Mouse (Mus musculus) hindbrain, embryonic 13.5 days (tissue): ENCODE measurements around the gene Gm21970. TPM values are rescaled to one million over a fixed set of nuclear protein-coding genes. Genes with fewer than 3 reads are reported as not detected.

Experiments used
- ATAC-seq: fragments of 200-750 bp; cut with Nextera tagmentation; 2 replicates; pipeline ENCODE4 v1.8.0; 2017; ENCODE audit warnings: moderate TSS enrichment; ENCODE audit not compliant: low FRiP score
- H3K27ac ChIP-seq: fragments of 300-500 bp; sonication (generic); 2 replicates; pipeline ENCODE4 v1.5.1; 2015; ENCODE audit warnings: inconsistent platforms, mild to moderate bottlenecking, moderate library complexity
- H3K27me3 ChIP-seq: fragments of 300-500 bp; sonication (generic); 2 replicates; pipeline ENCODE4 v1.6.1; 2015; ENCODE audit warnings: mild to moderate bottlenecking, inconsistent platforms
- H3K36me3 ChIP-seq: fragments of 300-500 bp; sonication (generic); 2 replicates; pipeline ENCODE4 v1.6.1; 2015; ENCODE audit warnings: mild to moderate bottlenecking, inconsistent platforms
- H3K4me1 ChIP-seq: fragments of 300-500 bp; sonication (generic); replicated peaks from 2 replicates; pipeline ENCODE4 v1.6.1; 2015; ENCODE audit warnings: inconsistent platforms
- H3K4me2 ChIP-seq: fragments of 300-500 bp; sonication (generic); 2 replicates; pipeline ENCODE4 v1.6.1; 2015; ENCODE audit warnings: inconsistent platforms, mild to moderate bottlenecking, moderate library complexity
- H3K4me3 ChIP-seq: fragments of 300-500 bp; sonication (generic); 2 replicates; pipeline ENCODE4 v1.5.1; 2015; ENCODE audit warnings: mild to moderate bottlenecking, inconsistent platforms
- H3K9ac ChIP-seq: fragments of 300-500 bp; sonication (generic); 2 replicates; pipeline ENCODE4 v1.6.1; 2015; ENCODE audit warnings: mild to moderate bottlenecking, inconsistent platforms
- H3K9me3 ChIP-seq: fragments of 300-500 bp; sonication (generic); 2 replicates; pipeline ENCODE4 v1.6.1; 2016; ENCODE audit warnings: inconsistent platforms
- WGBS: fragments of 180-500 bp; shearing (Covaris S2); methylation state at CpG from one replicate; pipeline ENCODE4 v1.1.7; 2015; 5-methylcytosine and 5-hydroxymethylcytosine counted together
- polyA plus RNA-seq: library from polyadenylated mRNA; unstranded; fragments of >200 nt; fragmentation: Nextera tagmentation; extraction: Ambion mirVana; gene quantifications from 2 replicates; pipeline ENCODE4 v1.2.1, GENCODE M21; 2015

The Gm21970 gene
- polyA plus RNA-seq, 1 experiment from 2014 or later: not detected

DNA sequence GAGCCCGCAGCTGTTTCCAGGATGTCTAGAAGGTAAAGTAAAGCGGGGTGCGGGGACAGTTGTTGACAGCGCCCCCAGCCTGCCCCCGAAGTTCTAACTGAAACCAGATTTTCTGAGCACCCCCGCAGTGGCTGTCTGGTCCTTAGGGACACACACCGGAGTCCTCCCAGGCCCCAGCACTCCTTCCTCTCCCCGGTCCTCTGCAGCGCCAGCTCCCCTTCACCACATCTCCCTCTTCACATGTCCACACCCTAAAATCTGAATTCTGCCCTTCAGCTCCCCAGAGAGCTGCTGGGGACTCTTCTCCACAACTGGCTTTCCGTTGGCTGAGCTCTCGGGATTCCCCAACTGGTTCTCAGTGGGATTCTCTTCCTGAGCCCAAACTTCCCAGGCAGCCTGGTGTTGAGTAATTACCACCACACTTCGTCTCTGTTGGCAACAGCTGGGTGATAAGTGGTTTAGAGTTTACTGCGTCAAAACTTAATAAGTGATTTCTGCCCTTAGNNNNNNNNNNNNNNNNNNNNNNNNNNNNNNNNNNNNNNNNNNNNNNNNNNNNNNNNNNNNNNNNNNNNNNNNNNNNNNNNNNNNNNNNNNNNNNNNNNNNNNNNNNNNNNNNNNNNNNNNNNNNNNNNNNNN, 15.2 kb downstream of the Gm21970 start:
- under 1% methylated on average over 13 of the region's 13 CpGs for WGBS
- Histone ChIP-seq H3K9ac (peak overlapping the region; percentile 85), H3K27ac (0 out of 2 replicates have a peak overlapping the region, but pooled peaks have one; percentile 48), H3K4me2 (peak overlapping the region; percentile 95), H3K4me3 (peak overlapping the region; percentile 60), H3K36me3 (peaks cover 14% of the 10 kb centered on the region), H3K4me1 (peaks cover 17% of the 10 kb centered on the region), H3K27me3 (peaks cover 29% of the 10 kb centered on the region), H3K9me3 (no peaks in the 10 kb centered on the region)
- peak; percentile 68 for ATAC-seq

DNA sequence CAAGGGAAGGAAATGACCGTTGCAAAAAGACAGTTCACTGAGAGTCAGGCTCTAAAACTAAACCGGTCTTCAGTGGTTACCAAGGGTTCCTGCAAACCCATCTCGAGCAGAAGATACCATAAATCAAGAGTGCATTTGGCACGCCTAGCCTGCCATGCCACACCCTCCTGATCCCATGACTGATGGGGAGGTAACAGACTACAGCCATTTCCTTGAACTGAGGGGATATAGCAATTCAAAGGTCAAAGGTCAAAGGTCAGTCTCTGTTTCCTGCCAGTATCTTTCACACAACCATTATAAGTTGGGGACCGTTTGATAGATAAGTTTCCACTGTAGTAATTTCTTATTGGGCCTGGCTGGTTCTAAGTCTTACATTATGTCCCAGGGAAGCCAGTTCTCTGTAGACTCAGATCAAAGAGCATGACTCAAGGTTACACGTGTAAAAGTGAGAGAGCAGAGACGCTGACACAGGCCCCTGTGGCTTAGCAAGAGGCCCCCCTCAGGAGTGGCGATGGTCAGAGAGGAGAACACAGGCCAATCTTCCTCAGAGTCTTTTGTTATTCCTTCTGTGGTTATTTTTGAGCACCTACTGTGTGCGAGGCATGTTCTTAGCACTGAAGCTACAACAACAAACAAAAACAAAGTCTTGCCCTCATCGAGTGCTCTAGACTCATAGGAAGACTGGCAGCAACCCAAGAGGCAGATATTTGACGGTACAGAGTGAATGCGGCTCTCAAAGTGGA, 21.8 kb downstream of the Gm21970 start:
- H3K9ac ChIP-seq: no peak overlapping the region
- no peak overlapping the region for H3K4me3 ChIP-seq
- ATAC-seq: no peak
- no peaks in the 10 kb centered on the region for H3K9me3 ChIP-seq
- H3K36me3 ChIP-seq: no peaks in the 10 kb centered on the region
- H3K4me1 ChIP-seq: no peaks in the 10 kb centered on the region
- WGBS: 70% methylated on average over 12 of the region's 12 CpGs
- H3K27ac ChIP-seq: no peak overlapping the region
- H3K27me3 ChIP-seq: no peaks in the 10 kb centered on the region
- no peak overlapping the region for H3K4me2 ChIP-seq

DNA sequence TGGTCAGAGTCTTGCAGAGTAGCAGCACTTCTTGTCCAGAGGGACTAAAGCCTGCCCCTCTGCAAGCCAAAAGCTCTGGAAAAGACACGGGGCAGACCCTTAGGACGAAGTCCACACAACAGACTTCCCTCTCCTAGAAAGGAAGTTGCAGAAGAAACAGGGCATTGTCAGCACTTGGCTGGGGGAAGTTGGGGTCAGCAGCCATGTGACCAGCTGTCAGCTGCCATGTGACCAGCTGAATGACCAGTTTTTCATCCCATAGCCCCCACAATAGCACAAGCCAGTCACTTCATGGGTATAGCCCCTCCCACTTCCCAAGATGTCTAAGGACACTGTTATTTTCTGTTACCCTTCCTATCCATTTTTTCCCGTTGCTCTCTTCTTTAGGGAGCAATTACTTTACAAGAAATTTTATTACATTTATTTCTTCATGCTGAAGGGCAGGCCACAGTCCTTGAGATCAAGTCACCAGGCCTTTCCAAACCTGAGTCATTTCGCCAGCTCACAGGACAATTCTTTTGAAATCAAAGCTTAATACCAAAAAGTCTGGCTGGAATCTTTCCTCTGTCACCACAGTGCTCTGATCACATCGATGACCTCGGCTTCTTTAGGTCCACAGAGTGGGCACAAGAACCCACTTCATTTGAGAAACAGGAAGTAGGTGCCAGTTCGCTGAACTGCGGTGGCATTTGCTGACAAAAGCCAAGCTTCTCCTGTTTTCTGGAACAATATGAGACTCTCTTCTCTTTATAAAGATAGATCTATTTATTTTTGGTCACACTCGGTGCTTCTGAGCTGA, 24.1 kb downstream of the Gm21970 start:
- no peak for ATAC-seq
- WGBS: 84% methylated on average over 9 of the region's 9 CpGs

DNA sequence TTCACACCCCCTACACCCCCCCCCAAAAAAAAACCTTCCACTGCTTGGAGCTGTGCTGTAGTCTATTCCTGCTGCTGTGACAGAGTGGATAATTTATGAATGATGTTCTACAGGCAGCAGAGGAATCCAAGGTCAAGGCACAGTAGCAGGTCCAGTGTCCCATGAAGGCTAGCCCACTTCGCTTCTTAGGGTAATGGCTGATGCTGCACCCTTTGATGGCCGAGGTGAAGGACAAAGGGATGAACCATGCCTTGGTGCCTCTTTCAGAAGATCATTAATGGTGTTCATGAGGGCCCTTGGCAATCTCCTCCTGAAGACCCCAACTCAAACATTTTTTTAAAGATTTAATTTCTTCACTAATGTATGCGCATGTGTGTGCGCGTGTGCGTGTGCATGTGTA, 24.8 kb downstream of the Gm21970 start:
- H3K27me3 ChIP-seq: no peaks in the 10 kb centered on the region
- no peak for ATAC-seq
- no peak overlapping the region for H3K27ac ChIP-seq
- no peak overlapping the region for H3K4me3 ChIP-seq
- no peaks in the 10 kb centered on the region for H3K4me1 ChIP-seq
- no peak overlapping the region for H3K9ac ChIP-seq
- no peak overlapping the region for H3K4me2 ChIP-seq
- WGBS: 93% methylated on average over 6 of the region's 6 CpGs
- no peaks in the 10 kb centered on the region for H3K9me3 ChIP-seq
- no peaks in the 10 kb centered on the region; the same call in 1 of the 2 replicates for H3K36me3 ChIP-seq

More for the DNA sequence above, 24.1 kb downstream of the Gm21970 start:
- no peak overlapping the region for H3K9ac ChIP-seq
- H3K4me3 ChIP-seq: no peak overlapping the region
- H3K4me1 ChIP-seq: no peaks in the 10 kb centered on the region
- no peak overlapping the region for H3K27ac ChIP-seq
- H3K4me2 ChIP-seq: no peak overlapping the region
- H3K27me3 ChIP-seq: no peaks in the 10 kb centered on the region
- no peaks in the 10 kb centered on the region for H3K9me3 ChIP-seq
- H3K36me3 ChIP-seq: no peaks in the 10 kb centered on the region; the same call in 1 of the 2 replicates

DNA sequence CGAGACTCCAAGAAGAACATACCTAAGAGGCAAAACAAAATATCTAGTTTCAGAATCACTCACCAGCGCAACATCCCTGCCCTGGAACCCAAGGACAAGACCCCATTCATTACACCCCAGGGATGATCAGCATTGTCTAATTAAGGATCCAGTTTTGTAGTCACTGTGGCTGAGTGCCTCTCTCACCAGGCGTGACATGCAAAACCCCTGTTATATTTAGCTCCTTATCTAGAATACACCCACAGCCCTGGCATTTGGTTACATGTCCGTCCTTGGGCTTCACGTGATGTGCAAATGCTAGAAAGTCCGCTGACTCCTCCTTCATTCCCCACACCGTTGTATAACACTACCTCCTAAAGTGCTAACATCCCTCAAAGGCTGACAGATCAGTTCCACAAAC, 25.4 kb downstream of the Gm21970 start:
- Histone ChIP-seq H3K27ac (no peak overlapping the region), H3K4me3 (no peak overlapping the region), H3K9me3 (no peaks in the 10 kb centered on the region), H3K4me1 (no peaks in the 10 kb centered on the region), H3K27me3 (no peaks in the 10 kb centered on the region), H3K4me2 (no peak overlapping the region), H3K9ac (no peak overlapping the region), H3K36me3 (no peaks in the 10 kb centered on the region; the same call in 1 of the 2 replicates)
- 79% methylated on average over 7 of the region's 7 CpGs for whole genome bisulfite sequencing
- no peak for ATAC-seq

DNA sequence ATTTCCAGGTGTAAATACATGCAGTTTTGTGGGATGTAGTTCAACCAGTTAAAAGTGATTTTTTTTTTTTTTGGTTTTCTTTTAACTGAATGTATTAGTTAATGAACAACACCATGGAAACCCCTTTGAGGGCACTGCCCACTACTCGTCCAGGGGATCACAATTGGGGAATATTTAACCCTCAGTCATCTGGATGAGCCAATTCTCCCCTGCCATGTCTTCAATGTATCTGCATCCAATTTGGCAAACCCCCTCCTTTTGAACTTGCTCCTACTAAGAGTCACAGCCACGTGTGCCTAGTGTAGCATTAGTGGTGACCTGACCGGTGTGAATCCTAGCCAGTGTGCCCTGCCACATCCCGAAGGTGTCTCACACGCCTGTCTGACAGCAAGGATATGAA, 27.0 kb downstream of the Gm21970 start:
- no peak for ATAC-seq
- WGBS: 76% methylated on average over 5 of the region's 5 CpGs

DNA sequence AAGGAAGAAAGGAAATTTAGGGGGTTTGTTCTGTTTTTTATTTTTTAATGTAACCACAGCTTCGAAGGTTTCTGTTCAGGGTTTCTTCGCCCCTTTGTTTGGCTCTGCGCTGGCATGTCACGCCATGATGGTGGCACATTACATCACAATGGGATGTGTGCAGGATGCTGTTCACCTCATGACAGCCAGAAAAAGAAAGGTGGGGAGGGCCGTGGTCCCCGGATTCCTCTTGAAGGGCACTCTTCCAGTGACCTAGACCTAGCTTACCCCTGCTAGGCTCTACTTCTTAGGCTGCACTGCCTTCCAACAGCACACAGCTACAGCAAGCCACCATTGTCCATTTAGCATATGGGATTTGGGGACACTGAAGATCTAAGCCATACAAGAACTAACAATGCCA, 34.3 kb downstream of the Gm21970 start:
- H3K4me3 ChIP-seq: no peak overlapping the region
- 0 out of 2 replicates have a peak, but pooled peaks cover 3% of the 10 kb centered on the region for H3K36me3 ChIP-seq
- WGBS: 87% methylated on average over 6 of the region's 6 CpGs
- no peak overlapping the region for H3K27ac ChIP-seq
- no peaks in the 10 kb centered on the region for H3K4me1 ChIP-seq
- ATAC-seq: no peak
- no peaks in the 10 kb centered on the region for H3K9me3 ChIP-seq
- no peak overlapping the region for H3K9ac ChIP-seq
- no peak overlapping the region for H3K4me2 ChIP-seq
- H3K27me3 ChIP-seq: no peaks in the 10 kb centered on the region

More for the DNA sequence above, 27.0 kb downstream of the Gm21970 start:
- Histone ChIP-seq H3K36me3 (no peaks in the 10 kb centered on the region; the same call in 1 of the 2 replicates), H3K9ac (no peak overlapping the region), H3K4me1 (no peaks in the 10 kb centered on the region), H3K4me3 (no peak overlapping the region), H3K27ac (no peak overlapping the region), H3K4me2 (no peak overlapping the region), H3K27me3 (no peaks in the 10 kb centered on the region), H3K9me3 (no peaks in the 10 kb centered on the region)

DNA sequence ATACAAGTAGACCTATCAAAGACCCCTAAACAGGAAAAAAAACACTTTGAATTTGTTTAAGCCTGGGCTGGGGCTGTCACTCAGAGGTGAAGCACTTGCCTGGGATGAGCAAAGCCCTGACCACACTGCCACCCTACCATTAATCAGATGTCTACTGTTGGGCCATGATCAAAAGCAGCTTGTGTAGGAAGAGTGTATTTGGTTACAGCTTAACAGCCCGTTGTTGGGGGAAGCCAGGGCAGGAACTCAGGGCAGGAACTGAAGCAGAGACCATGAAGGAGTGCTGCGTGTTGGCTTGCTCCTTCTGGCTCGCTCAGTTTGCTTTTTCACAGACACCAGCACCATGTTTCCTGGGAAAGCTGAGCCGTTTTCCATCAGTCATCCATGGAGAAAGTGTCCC, 35.1 kb downstream of the Gm21970 start:
- H3K36me3 ChIP-seq: 0 out of 2 replicates have a peak, but pooled peaks cover 3% of the 10 kb centered on the region
- ATAC-seq: no peak
- no peak overlapping the region for H3K9ac ChIP-seq
- no peaks in the 10 kb centered on the region for H3K27me3 ChIP-seq
- no peak overlapping the region for H3K27ac ChIP-seq
- no peaks in the 10 kb centered on the region for H3K9me3 ChIP-seq
- H3K4me2 ChIP-seq: no peak overlapping the region
- no peaks in the 10 kb centered on the region for H3K4me1 ChIP-seq
- no peak overlapping the region for H3K4me3 ChIP-seq
- WGBS: 86% methylated on average over 4 of the region's 4 CpGs

DNA sequence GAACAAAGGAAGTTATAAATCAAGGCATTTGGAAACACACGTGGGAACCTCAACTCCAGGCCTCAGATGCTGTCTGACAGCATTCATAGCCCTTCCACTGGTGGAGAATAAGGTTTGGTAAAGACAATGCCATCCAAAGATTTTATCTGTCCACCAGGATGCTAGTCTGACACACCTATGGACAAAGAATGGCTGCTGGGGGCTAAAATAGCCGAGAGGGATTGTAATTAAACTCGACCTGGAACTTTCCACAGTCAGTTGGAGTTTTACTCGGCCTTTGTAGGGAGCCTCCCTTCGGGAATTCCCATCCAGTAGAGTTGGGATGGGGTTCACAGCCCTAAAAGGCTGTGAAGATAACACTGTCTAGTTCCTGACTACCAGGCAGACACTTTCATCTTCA, 35.9 kb downstream of the Gm21970 start:
- no peaks in the 10 kb centered on the region for H3K4me1 ChIP-seq
- WGBS: 81% methylated on average over 5 of the region's 5 CpGs
- no peaks in the 10 kb centered on the region for H3K9me3 ChIP-seq
- H3K4me2 ChIP-seq: no peak overlapping the region
- no peak overlapping the region for H3K4me3 ChIP-seq
- 0 out of 2 replicates have a peak, but pooled peaks cover 3% of the 10 kb centered on the region for H3K36me3 ChIP-seq
- no peak for ATAC-seq
- H3K27ac ChIP-seq: no peak overlapping the region
- no peak overlapping the region for H3K9ac ChIP-seq
- no peaks in the 10 kb centered on the region for H3K27me3 ChIP-seq

DNA sequence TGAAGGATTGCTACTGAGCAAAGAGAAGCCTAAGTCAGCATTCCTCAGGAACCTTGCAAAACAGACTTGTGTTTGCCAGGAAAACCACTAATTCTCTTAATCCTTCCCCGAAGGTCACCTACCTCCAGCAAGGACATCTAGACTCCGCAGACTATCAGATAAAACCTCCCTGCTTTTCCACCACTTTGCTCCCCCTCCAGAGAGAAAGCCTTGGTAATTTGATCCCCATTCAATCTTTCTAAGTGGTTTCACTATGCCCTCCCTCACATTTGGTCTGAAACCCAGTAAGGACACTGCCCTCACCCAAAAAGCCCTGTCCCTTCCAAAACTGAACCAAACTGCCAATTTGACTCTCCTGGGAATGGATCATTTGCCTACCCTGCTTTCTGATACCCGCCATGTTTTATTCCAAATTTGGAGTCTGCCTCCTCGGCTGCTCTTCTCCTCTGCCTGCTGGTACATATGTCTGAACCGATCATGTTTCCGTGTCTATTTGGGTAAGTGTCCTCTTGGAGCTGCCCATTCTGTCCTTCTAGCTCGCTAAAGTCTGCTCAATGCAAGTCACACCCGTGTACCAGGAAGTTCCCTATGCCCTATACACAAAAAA, 36.8 kb downstream of the Gm21970 start:
- Histone ChIP-seq H3K27ac (no peak overlapping the region), H3K9me3 (no peaks in the 10 kb centered on the region), H3K4me1 (no peaks in the 10 kb centered on the region), H3K27me3 (no peaks in the 10 kb centered on the region), H3K4me3 (no peak overlapping the region), H3K4me2 (no peak overlapping the region), H3K36me3 (0 out of 2 replicates have a peak, but pooled peaks cover 3% of the 10 kb centered on the region), H3K9ac (no peak overlapping the region)
- no peak for ATAC-seq
- 84% methylated on average over 8 of the region's 8 CpGs for WGBS

DNA sequence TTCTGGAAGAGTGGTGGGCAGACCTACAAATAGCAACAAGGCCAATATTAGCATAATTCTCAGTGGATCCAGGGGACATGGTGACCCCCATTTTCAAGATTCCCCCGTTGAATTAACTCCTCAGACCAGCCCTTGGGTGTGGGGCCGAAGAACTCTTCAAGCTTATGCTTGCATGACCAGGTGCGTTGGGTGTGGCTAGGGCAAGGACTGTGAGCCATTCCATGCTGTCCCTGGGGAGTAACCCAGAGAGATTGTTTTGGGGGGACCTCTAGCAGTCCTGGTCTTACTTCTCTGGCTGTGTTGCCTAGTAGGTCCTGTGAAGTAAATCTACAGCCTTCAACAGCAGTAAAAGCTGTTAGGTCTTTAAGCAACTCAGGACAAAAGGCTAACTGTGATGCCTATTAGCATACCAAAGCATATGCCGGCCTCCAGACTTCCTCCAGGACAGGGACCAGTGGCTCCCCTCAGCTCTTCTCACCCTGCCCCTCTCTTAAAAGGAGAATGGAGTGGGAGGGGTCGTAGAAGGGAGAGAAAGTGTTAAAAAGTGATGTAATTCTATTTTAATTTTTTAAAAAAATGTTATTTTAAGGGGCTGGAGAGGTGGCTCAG, 41.3 kb downstream of the Gm21970 start:
- Histone ChIP-seq H3K9ac (no peak overlapping the region), H3K27ac (no peak overlapping the region), H3K36me3 (no peaks in the 10 kb centered on the region), H3K4me1 (no peaks in the 10 kb centered on the region), H3K27me3 (no peaks in the 10 kb centered on the region), H3K4me2 (no peak overlapping the region), H3K4me3 (no peak overlapping the region), H3K9me3 (no peaks in the 10 kb centered on the region)
- ATAC-seq: no peak
- WGBS: 27% methylated on average over 5 of the region's 5 CpGs
